Mouse (Mus musculus) forebrain, embryonic 11.5 days (tissue): Measurements from ENCODE around the gene Olfr713. TPM values are rescaled to one million over a fixed set of nuclear protein-coding genes. Genes with fewer than 3 reads are reported as not detected.
A peak's percentile ranks its signal among the peaks of the same experiment; 100 is the strongest.

Source experiments
- ATAC-seq: fragments of 200-750 bp; cut with Nextera tagmentation; replicated peaks from 2 replicates; pipeline ENCODE4 v1.8.0; 2017; ENCODE audit warnings: moderate TSS enrichment; ENCODE audit not compliant: low FRiP score
- DNase-seq: peaks from one replicate; pipeline ENCODE4 v3.0.0-alpha.2; 2017; ENCODE audit warnings: low spot score
- H3K27ac ChIP-seq: fragments of 300-500 bp; sonication (generic); 2 replicates; pipeline ENCODE4 v1.5.1; 2014; ENCODE audit warnings: low read depth, low read length
- H3K27me3 ChIP-seq: fragments of 300-500 bp; sonication (generic); 2 replicates; pipeline ENCODE4 v1.6.1; 2014; ENCODE audit warnings: mild to moderate bottlenecking, low read length, mixed read lengths; ENCODE audit not compliant: control insufficient read depth, insufficient read depth
- H3K36me3 ChIP-seq: fragments of 300-500 bp; sonication (generic); 2 replicates; pipeline ENCODE4 v1.6.1; 2014; ENCODE audit warnings: mild to moderate bottlenecking, low read length, moderate library complexity, mixed read lengths; ENCODE audit not compliant: control insufficient read depth, insufficient read depth
- H3K4me1 ChIP-seq: fragments of 300-500 bp; sonication (generic); replicated peaks from 2 replicates; pipeline ENCODE4 v1.6.1; 2014; ENCODE audit warnings: low read length, mixed read lengths; ENCODE audit not compliant: control insufficient read depth, insufficient read depth
- H3K4me2 ChIP-seq: fragments of 300-500 bp; sonication (generic); 2 replicates; pipeline ENCODE4 v1.6.1; 2014; ENCODE audit warnings: low read depth, mild to moderate bottlenecking, low read length, moderate library complexity, mixed read lengths; ENCODE audit not compliant: severe bottlenecking
- H3K4me3 ChIP-seq: fragments of 300-500 bp; sonication (generic); 2 replicates; pipeline ENCODE4 v1.5.1; 2014; ENCODE audit warnings: low read depth, low read length
- H3K9ac ChIP-seq: fragments of 300-500 bp; sonication (generic); 2 replicates; pipeline ENCODE4 v1.6.1; 2014; ENCODE audit warnings: low read length
- H3K9me3 ChIP-seq: fragments of 300-500 bp; sonication (generic); 2 replicates; pipeline ENCODE4 v1.6.1; 2016; ENCODE audit warnings: low read length, mixed read lengths; ENCODE audit not compliant: control insufficient read depth
- WGBS: fragments of 180-500 bp; shearing (Covaris S2); extraction: QIAGEN DNeasy Blood & Tissue Kit; methylation state at CpG from one replicate; pipeline ENCODE4 v1.1.7; 2014; 5-methylcytosine and 5-hydroxymethylcytosine counted together
- polyA plus RNA-seq: library from polyadenylated mRNA; unstranded; fragments of >200 nt; fragmentation: Nextera tagmentation; extraction: Ambion mirVana; gene quantifications from 2 replicates; pipeline ENCODE4 v1.2.1, GENCODE M21; 2014

Olfr713 gene
- polyA plus RNA-seq, result not detected in 2 replicates

DNA sequence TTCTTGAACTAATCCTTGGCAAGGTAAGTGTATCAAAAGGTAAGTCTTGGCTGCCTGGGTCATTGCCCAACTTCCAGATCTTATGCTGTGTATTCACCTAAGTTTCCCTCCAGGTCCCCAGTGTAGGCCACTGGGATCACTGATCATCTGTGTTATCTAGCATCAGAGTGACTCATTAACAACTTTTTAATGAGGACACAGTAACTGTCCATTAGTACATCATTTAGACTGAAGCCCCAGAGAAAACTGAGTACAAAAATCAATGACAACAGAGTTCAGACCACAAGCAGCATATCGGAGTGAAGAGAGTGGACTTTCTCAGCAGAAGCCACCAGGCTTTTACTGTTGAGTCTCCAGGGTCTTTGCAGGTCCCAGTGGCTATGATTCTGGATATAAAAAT is at the start of gene Olfr713:
Olfr713 (plus strand) TSS at position 301 of the 400 bp plus-strand sequence.
- Histone ChIP-seq H3K27ac (no peak within 1 kb of the TSS), H3K4me1 (no peaks in the 10 kb centered on the region), H3K4me2 (no peak within 1 kb of the TSS), H3K9ac (no peak within 1 kb of the TSS), H3K9me3 (no peaks in the 10 kb centered on the region), H3K27me3 (no peaks in the 10 kb centered on the region), H3K36me3 (no peaks in the 10 kb centered on the region), H3K4me3 (no peak within 1 kb of the TSS)
- no peak for ATAC-seq
- no peak for DNase-seq
- 87% methylated on average over 1 of the region's 1 CpGs for WGBS

DNA sequence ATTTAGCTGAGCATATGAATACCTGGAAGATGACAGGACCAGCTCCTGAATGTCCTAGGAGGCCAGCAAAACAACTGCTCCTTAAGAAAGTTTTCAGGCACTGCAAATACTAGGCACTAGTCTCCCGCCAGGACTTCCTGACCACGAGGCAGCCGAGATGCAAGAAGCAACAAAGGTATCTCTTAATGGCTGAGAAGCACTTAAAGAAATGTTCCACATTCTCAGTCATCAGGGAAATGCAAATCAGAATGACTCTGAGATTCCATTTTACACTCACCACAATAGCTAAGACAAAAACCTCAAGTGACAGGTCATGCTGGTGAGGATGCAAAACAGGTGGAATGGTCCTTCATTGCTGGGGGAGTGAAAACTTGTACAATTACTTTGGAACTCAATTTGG is 45.7 kb upstream of the Olfr713 start:
- no peak overlapping the region for H3K4me3 ChIP-seq
- DNase-seq (no peak), ATAC-seq (no peak)
- no peak overlapping the region for H3K9ac ChIP-seq
- no peaks in the 10 kb centered on the region for H3K36me3 ChIP-seq
- 86% methylated on average over 3 of the region's 3 CpGs for WGBS
- no peak overlapping the region for H3K27ac ChIP-seq
- H3K4me2 ChIP-seq, result no peak overlapping the region
- no peaks in the 10 kb centered on the region for H3K4me1 ChIP-seq
- no peaks in the 10 kb centered on the region for H3K27me3 ChIP-seq
- no peaks in the 10 kb centered on the region for H3K9me3 ChIP-seq

DNA sequence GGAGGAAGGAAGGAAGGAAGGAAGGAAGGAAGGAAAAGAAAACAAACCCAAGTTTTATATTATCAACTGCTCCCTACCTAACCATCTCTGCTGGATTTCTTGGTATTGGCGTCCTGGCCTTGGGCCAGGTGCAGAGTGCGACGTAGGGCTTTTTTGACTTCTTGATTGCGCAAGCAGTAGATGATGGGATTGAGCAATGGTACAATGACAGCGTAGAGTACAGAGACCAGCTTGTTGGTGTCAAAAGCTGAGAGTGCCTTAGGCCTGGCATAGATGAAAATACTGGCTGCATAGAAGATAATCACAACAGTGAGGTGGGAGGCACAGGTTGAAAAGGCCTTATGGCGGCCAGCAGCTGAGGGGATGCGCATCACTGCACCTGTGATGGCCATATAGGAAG is 30.2 kb upstream of the Olfr713 start:
- no peak overlapping the region for H3K9ac ChIP-seq
- no peak overlapping the region for H3K4me2 ChIP-seq
- ATAC-seq, result no peak
- H3K27me3 ChIP-seq, result no peaks in the 10 kb centered on the region
- H3K36me3 ChIP-seq, result no peaks in the 10 kb centered on the region
- DNase-seq, result no peak
- no peak overlapping the region for H3K4me3 ChIP-seq
- no peaks in the 10 kb centered on the region for H3K4me1 ChIP-seq
- 90% methylated on average over 7 of the region's 7 CpGs for WGBS
- no peak overlapping the region for H3K27ac ChIP-seq
- no peaks in the 10 kb centered on the region for H3K9me3 ChIP-seq

DNA sequence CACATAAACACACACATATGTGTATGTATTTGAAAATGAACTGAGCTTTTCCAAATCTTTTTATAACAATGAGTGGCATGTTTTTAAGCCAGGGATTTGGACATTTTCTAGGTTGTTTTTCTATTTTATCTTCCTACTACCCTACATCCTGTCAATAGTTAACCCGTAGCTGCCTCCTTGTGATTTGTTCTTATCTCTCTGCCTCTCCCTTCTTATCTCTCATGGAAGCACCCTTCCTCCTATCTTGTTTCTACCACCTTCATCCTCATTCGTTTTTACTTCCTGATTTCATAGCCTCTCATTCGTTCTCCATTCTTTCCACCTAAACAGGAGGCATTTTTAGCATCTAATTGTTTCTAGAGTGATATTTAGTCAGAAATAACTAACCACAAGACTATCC is 26.8 kb upstream of the Olfr713 start:
- no peak for DNase-seq
- no peaks in the 10 kb centered on the region for H3K4me1 ChIP-seq
- H3K4me3 ChIP-seq, result no peak overlapping the region
- H3K27me3 ChIP-seq, result no peaks in the 10 kb centered on the region
- no peak overlapping the region for H3K27ac ChIP-seq
- no peaks in the 10 kb centered on the region for H3K36me3 ChIP-seq
- ATAC-seq, result no peak
- no peaks in the 10 kb centered on the region for H3K9me3 ChIP-seq
- no peak overlapping the region for H3K9ac ChIP-seq
- 68% methylated on average over 3 of the region's 3 CpGs for WGBS
- no peak overlapping the region for H3K4me2 ChIP-seq

DNA sequence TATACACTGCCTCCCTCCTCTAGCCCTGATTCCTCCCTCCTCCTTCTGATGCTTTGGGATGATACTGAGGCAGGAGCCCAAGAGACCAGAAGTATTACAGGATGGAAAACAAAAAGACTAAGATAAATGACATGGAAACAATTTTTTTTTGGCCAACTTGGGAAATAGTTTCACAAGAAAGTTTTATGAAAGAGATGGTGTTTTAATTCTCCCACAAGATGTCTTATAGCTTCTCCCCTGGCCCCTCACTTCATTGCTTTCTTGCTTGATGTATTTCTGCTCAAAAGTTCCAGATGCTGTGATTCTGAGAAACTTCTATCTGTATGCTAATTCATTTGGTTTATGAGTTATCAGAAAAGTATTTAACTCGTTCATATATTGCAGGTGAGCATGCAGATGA is 25.0 kb upstream of the Olfr713 start, which contains the start of gene Olfr2:
Olfr2 (minus strand) TSS at position 101 of the 400 bp plus-strand sequence.
- H3K27me3 ChIP-seq, result no peaks in the 10 kb centered on the region
- H3K36me3 ChIP-seq, result no peaks in the 10 kb centered on the region
- 67% methylated on average over 1 of the region's 1 CpGs for WGBS
- no peak within 1 kb of the TSS for H3K4me3 ChIP-seq
- ATAC-seq, result no peak
- H3K9me3 ChIP-seq, result no peaks in the 10 kb centered on the region
- H3K27ac ChIP-seq, result no peak within 1 kb of the TSS
- no peaks in the 10 kb centered on the region for H3K4me1 ChIP-seq
- no peak within 1 kb of the TSS for H3K4me2 ChIP-seq
- no peak within 1 kb of the TSS for H3K9ac ChIP-seq
- DNase-seq, result no peak

DNA sequence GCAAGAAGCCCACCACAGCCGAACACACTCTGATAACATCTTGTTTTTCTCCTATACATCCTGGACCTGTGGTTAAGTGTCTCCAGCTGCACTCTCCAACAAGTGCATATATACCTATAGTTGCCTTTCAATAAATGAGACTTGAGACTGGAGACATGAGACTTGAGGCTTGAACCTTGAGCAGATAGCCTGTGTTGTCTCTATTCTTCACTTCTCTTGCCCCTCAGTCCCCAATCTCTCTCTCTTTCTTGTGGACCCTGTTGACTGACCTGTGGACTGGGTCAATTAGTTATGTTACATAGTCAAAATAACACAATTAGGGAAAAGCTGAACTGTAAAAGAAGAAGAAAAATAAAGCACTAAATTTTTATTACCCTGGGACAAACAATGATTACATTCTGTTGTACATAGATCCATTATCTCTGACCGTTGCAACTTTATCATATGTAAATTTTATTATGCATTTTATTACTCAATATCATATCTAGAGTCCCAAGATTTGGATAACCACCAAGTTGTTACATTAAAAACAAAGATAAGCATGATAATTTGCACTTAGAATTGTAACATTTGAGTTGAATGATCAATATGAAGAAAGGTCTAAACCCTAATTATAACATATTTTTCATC is 9.1 kb downstream of the Olfr713 start:
- Histone ChIP-seq H3K4me1 (no peaks in the 10 kb centered on the region), H3K27ac (no peak overlapping the region), H3K4me2 (no peak overlapping the region), H3K4me3 (no peak overlapping the region), H3K27me3 (no peaks in the 10 kb centered on the region), H3K36me3 (no peaks in the 10 kb centered on the region), H3K9ac (no peak overlapping the region), H3K9me3 (no peaks in the 10 kb centered on the region)
- WGBS, result 71% methylated on average over 2 of the region's 2 CpGs
- DNase-seq, result no peak
- ATAC-seq, result no peak

DNA sequence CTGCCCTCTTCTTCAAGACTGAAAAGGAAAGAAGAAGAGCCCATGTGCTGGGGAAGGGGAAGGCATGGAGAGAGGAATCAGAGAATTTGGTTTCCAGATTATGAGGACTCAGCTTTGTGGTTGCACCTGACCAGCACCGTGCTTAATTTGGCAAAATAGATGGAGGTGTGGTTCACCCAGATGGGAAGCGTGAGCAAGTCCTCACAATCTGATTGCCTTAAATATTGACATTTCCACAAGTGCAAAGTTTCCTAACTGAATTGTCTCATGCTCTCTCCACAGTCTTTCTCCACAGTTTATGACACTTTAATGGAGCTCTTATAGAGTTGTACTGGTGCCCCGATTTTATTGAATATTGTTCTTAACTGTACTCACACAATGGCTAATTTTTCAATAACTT is 12.2 kb downstream of the Olfr713 start:
- no peak overlapping the region for H3K4me2 ChIP-seq
- no peaks in the 10 kb centered on the region for H3K36me3 ChIP-seq
- DNase-seq (no peak), ATAC-seq (no peak)
- 86% methylated on average over 3 of the region's 3 CpGs for WGBS
- no peaks in the 10 kb centered on the region for H3K9me3 ChIP-seq
- no peak overlapping the region for H3K27ac ChIP-seq
- no peaks in the 10 kb centered on the region for H3K27me3 ChIP-seq
- no peak overlapping the region for H3K9ac ChIP-seq
- no peak overlapping the region for H3K4me3 ChIP-seq
- H3K4me1 ChIP-seq, result no peaks in the 10 kb centered on the region

DNA sequence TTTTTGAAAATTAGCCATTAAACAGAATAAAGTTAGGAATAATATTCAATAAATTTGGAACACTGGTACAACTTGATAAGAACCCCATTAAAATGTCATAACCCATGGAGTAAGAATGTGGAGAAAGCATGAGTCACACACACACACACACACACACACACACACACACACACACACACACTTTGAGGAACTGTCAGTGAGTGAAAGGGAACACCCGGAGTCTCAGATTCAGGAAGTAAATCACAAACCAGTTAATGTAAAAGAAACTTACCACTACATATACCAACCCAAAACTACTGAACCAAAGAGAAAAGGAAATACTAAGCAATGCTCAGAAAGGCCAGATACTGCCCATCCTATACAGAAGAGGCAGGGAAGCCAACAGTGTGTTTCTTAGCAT is 13.4 kb downstream of the Olfr713 start:
- H3K9me3 ChIP-seq, result no peaks in the 10 kb centered on the region
- DNase-seq, result no peak
- ATAC-seq, result no peak
- no peaks in the 10 kb centered on the region for H3K27me3 ChIP-seq
- no peak overlapping the region for H3K4me3 ChIP-seq
- H3K4me1 ChIP-seq, result no peaks in the 10 kb centered on the region
- no peaks in the 10 kb centered on the region for H3K36me3 ChIP-seq
- H3K4me2 ChIP-seq, result no peak overlapping the region
- no peak overlapping the region for H3K9ac ChIP-seq
- WGBS, result 94% methylated on average over 1 of the region's 1 CpGs
- no peak overlapping the region for H3K27ac ChIP-seq

DNA sequence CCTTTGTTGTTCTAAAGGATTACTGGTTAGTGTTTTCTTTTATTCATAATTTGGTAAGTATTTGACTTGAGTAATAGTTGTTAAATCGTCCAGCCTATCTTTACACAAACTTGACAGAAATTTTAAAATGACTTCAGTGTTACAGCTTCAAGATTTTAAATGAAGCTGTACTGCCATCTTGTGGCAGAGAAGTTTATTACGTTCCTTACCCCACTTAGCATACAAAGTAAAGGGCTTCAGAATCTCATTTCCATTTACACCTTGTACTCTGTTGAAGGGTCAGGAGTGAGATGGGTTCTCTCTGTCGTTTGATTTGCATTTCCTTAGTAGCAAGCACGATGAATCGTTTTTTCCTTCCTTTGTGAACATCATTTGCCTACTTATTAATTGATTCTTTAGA is 14.9 kb downstream of the Olfr713 start:
- Histone ChIP-seq H3K9me3 (no peaks in the 10 kb centered on the region), H3K36me3 (no peaks in the 10 kb centered on the region), H3K9ac (no peak overlapping the region), H3K4me3 (no peak overlapping the region), H3K4me2 (no peak overlapping the region), H3K27me3 (no peaks in the 10 kb centered on the region), H3K4me1 (no peaks in the 10 kb centered on the region), H3K27ac (no peak overlapping the region)
- WGBS, result 5% methylated on average over 5 of the region's 5 CpGs
- ATAC-seq, result peak; percentile 51; the same call in 1 of the 2 replicates
- DNase-seq, result no peak
